Mouse (Mus musculus) retina, adult 2 months (tissue): ENCODE measurements around the gene Med18.

Experiments
- DNase-seq: peaks from one replicate; pipeline ENCODE4 v3.0.0-alpha.2; 2012; ENCODE audit warnings: low read depth, low spot score

Gene Med18

DNA sequence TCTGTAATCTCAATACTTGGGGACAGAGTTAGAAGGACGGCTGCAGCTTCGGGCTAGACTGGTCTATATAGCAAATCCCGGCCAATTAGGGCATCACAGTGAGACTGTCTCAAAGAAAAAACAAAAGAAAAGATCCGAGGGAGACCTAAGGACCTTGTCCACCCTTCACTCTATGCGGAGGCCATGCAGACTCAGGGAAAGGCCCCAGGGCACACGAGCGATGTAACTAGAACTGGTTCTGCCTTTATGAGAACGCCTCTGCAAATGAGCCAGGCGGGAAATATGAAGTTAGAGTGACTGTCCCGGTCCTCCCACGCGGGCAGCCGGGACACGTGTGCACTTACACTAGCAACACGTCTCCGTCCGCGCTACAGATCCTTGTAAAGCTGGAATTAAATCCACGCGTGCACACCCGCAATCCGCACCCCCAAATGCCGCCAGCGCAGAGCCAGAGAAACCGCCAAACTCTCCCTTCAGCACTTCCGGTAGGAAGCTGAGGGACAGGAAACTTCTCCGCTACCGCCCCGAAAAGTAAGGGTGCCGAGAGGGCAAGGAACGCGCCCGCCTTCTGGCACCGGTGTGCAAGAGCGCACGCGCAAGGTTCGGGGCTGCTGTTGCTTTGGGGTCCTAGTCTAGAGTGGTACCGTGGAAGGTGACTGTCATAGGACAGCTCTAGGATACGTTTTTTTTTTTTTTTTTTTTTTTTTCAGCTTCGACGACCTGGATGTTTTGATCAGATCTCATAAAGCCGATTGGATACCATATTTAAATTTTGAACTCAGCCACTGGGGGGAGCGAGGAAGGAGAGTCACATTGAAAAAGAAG lies at the start of gene Med18:
TSS of gene Med18 (minus strand) at position 492 of the 825 bp plus-strand sequence.
- DNase-seq = peak; percentile 82

- DNase-seq = no peak
Observed at GRCm38 (mm10) chr4:132512080-132512479, 48.4 kb upstream of the Med18 start.

DNA sequence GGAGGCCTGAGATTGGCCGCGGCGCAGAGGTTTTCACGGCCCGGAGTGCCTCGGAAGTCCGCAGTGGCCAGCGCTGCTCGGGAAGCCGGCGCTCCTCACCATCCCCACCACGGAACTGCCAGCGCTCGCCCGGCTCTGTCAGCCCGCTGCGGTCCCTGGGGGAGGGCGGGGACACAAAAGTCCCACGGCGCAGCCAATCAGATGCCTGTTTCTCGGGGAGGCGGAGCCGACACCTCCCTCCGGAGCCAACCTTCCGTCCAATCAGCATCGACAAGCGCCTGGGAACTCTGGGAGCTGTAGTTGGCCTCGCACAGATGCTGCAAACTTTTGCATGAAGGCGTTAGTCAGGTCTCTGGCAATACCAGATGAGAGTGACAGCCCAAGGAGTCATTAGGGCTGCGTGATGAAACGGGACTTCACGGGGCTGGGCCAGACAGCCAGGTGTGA lies 46.7 kb upstream of the Med18 start, which contains the start of gene Sesn2:
TSS of gene Sesn2 (minus strand) at position 150 of the 447 bp plus-strand sequence.
- peak; percentile 92 for DNase-seq

GRCm38 (mm10) chr4:132509621-132510296 lies 46.0 kb upstream of the Med18 start:
- DNase-seq = peak; percentile 16

DNA sequence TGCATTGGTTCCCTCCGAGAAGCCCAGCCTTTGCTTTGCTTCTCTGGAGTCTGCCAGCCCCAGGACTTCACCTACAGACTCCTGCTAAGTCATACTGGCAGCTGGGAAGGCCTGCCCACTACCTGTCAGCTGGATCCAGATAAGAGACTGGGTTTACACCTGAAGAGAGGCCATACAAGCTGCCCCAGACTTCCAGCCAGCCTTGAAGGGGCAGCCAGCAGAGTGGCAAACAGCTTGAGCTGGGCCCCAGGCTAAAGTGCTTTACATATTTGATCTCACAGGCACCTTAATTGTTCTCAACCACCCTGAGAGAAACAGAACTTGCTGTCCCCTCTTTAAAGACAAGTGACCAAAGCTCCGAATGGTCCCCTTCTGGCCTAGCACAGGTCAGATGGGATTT lies 43.5 kb upstream of the Med18 start:
- DNase-seq = no peak

GRCm38 (mm10) chr4:132506250-132506649 lies 42.5 kb upstream of the Med18 start:
- no peak for DNase-seq

DNA sequence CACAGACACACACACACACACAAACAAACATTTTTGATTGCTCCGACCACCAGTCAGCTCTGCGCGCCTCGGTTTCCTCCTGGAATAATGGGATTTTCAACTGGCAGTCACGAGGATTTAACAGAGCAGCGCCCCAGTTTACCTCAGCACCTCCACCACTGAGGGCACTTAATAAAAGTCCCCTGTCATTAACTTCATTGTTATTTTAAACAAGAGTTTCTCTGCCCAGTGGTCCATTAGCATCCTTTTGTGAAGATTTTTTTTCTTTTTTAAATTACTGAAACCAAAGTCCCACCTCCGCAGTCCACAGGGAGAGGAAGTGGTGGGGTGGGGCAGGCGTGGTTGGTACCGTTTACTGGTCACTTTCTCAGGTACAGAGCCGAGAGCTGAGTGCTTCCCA lies 42.1 kb upstream of the Med18 start:
- no peak for DNase-seq

- no peak for DNase-seq
Observed at GRCm38 (mm10) chr4:132505034-132505738, 41.5 kb upstream of the Med18 start.

GRCm38 (mm10) chr4:132503344-132503743 lies 39.6 kb upstream of the Med18 start:
- no peak for DNase-seq

- DNase-seq = no peak
Observed at GRCm38 (mm10) chr4:132501639-132502038, 37.9 kb upstream of the Med18 start.

GRCm38 (mm10) chr4:132494271-132494918 lies 30.7 kb upstream of the Med18 start:
- no peak for DNase-seq

GRCm38 (mm10) chr4:132492178-132493060 lies 28.7 kb upstream of the Med18 start:
- DNase-seq = no peak

DNA sequence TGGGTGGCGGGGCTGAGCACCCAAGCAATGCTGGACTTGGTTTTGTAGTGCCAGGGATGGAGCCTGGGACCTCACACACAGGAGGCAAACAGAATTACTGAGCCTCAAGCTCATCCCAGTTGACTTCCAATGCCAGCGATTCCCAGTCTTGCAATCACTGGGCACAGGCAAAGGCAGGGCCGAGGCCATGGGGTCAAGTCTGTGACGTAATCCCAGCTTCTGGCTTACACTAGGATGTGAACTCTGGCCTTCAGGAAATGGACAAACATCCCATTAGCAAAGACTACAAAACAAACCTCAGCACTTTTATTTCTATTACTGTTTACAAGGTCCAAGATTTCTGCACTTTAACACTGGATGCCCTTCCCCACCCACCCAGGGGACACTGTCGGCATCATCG lies 28.0 kb upstream of the Med18 start:
- DNase-seq = no peak

- no peak for DNase-seq
Observed at GRCm38 (mm10) chr4:132491057-132491456, 27.3 kb upstream of the Med18 start.

DNA sequence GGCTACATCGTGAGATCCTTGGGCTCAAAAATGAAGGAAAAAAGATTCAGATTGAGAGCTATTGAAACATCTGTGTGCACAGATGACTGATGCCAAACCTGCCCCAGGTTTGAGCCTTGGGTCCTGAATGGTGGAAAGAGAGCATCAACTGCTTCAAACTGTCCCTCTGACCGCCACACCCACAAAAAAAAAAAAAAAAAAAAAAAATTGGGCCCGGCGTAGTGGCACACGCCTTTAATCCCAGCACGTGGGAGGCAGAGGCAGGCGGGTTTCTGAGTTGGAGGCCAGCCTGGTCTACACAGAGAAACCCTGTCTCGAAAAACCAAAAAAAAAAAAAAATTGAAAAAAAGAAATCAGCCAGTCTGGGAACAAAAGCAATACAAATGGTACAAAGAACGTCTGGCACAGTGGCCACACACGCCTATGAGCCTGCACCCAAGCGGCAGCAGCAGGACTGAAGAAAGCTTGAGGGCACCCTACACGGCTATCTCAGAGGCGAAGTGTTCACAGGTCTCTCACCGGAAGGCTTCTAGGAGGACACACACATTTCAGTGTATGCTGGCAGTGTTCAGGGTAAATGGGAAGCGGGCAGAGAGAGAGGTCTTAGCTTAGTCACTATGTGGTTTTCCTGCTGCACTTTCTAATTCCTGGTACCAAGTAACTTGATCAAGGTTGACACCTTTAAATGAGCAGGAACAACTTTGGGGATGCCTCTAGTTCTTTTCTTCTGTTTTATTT lies 26.7 kb upstream of the Med18 start:
- DNase-seq = no peak

DNA sequence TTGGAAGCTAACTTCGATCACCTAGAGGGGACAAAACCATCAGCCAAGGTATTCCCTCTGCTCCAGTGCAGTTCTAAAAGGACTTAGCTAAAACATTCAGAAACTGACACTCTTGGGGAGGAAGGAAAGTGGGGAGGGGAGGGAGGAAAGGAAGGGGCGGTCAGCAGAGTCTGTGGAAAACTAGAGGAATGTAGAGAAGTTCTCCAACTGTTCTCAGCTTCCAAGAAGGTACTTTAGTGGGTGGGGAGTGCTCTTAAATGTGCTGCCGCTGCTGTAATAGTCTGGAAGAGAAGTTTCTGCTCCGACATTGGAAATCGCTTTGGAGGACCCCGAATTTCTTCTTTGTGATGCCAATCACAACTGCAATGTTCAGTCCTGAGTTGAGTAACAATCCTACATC lies 25.3 kb upstream of the Med18 start:
- no peak for DNase-seq

DNA sequence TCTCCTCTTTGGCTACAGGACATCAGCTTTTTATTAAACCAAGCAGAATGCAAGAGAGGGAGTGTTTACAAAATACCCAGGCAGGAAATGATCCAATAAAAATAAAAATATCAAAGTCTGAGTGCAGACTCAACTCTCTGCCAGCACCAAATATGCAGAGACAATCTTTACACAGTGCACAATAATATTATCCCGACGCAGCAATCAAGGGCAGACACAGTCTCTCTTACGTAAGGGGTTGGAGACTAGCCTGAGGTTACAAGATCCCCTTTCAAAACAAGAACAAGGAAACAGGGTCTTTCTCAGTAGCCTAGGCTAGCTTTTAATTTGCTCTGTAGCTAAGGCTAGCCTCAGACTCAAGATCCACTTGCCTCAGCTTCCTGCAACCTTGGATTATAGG lies 24.8 kb upstream of the Med18 start:
- no peak for DNase-seq

DNA sequence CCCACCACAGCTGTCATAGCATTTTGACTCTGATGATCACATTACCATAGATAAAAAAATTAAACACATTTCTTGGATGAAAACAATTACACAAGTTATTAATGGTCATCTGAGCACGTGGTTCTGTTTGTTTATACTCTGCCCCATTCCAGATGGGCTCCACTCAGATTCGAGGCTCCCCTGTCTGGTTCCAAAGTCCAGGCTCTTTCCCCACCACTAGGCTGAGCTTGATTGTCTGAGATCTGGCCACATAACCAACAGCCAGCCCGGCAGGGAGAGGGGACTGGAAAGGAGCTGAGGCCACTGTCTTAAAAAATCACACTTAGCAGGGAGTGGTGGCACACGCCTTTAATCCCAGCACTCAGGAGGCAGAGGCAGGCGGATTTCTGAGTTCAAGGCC lies 21.1 kb upstream of the Med18 start:
- no peak for DNase-seq

GRCm38 (mm10) chr4:132484231-132484630 lies 20.5 kb upstream of the Med18 start:
- no peak for DNase-seq
